Mouse (Mus musculus): ENCODE measurements around the gene Tmem74b.

DNA sequence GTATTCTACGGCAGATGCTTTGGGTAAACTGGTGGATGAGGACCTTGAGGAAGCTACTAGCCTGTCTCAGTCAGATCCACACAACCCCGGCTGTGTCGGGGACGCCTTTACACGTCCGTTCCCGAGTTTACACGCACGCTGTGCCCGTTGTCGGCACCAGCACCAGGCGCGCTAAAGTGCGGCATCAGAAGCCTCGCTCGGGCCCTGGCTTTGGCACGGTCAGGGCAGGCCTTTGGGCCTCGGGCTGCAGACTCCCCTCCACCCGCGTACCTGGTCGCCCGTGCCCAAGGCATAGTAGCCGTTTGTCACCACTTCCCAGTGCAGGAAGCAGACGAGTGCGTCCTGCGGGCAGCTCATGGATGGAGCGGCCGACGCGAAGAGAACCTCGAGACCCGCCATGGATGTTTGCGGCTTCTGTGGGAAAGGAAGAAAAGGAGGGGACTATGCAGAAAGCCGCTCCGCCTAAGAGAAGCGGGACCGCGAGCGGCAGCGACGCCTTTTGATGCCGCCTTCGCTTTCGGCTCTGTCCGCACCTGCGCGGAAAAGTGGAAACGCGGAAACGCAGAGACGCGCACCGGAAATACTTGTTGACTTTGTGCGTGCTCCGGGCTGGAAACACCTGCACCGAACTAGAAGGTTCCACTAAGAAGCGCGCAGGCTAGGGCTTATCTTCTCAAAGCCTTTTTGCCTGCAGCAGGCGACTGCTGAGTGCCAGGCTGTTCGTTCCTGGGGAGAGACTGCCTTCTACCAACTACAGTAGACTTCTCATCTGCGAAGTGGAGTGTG, 39.1 kb downstream of the Tmem74b start:
- TF ChIP-seq CTCF (IDR thresholded peaks at IDR 0.05; ENCODE audit: borderline replicate concordance, insufficient read depth, low read depth, low read length) (no peak), POLR2A (IDR thresholded peaks at IDR 0.05; ENCODE audit: borderline replicate concordance, insufficient read depth, low read length) (peak; percentile 90)
